Mouse (Mus musculus) layer of hippocampus, adult 18-20 months (tissue): ENCODE data around the gene Fes. TPM values are rescaled to one million over a fixed set of nuclear protein-coding genes. Genes with fewer than 3 reads are reported as not detected.

Experiments
- DNase-seq, 2 experiments: peaks; one replicate each; pipeline ENCODE4 v3.0.0; 2022; ENCODE audit warnings: low spot score in 2 of 2
- total RNA-seq, 2 experiments: library from RNA; stranded (reverse); gene quantifications; 2 replicates each; pipeline ENCODE4 v1.2.3; 2021

Fes gene
- total RNA-seq, 2 experiments from 2014 or later, result 5.2 to 6.0 TPM

GRCm38 (mm10) chr7:80375376-80376039, 12.2 kb downstream of the Fes start:
- no peak for DNase-seq

- DNase-seq, result no peak
Observed at GRCm38 (mm10) chr7:80374733-80375132, 13.0 kb downstream of the Fes start.

- no peak for DNase-seq
Observed at GRCm38 (mm10) chr7:80374280-80374679, 13.5 kb downstream of the Fes start.

GRCm38 (mm10) chr7:80373850-80374249, 13.9 kb downstream of the Fes start:
- no peak for DNase-seq

- no peak for DNase-seq
Observed at GRCm38 (mm10) chr7:80373352-80373751, 14.4 kb downstream of the Fes start.

- DNase-seq, result no peak
Observed at GRCm38 (mm10) chr7:80372667-80373066, 15.1 kb downstream of the Fes start.

GRCm38 (mm10) chr7:80372166-80372565, 15.6 kb downstream of the Fes start:
- DNase-seq, result no peak

GRCm38 (mm10) chr7:80371041-80371751, 16.6 kb downstream of the Fes start, which contains the start of gene Man2a2:
Gene Man2a2 (minus strand): TSS chr7:80371375.
- peak; percentile 71 to 80 for DNase-seq

- peak; percentile 76 to 89 for DNase-seq
Observed at GRCm38 (mm10) chr7:80370649-80371040, 17.1 kb downstream of the Fes start.

GRCm38 (mm10) chr7:80369967-80370431, 17.7 kb downstream of the Fes start:
- DNase-seq, result no peak

GRCm38 (mm10) chr7:80369461-80369860, 18.3 kb downstream of the Fes start:
- no peak for DNase-seq

- no peak for DNase-seq
Observed at GRCm38 (mm10) chr7:80368635-80369421, 18.9 kb downstream of the Fes start.

- no peak for DNase-seq
Observed at GRCm38 (mm10) chr7:80368009-80368408, 19.7 kb downstream of the Fes start.

- no peak for DNase-seq
Observed at GRCm38 (mm10) chr7:80367232-80367631, 20.5 kb downstream of the Fes start.

- DNase-seq, result no peak
Observed at GRCm38 (mm10) chr7:80365759-80366158, 22.0 kb downstream of the Fes start.

GRCm38 (mm10) chr7:80360435-80360834, 27.3 kb downstream of the Fes start:
- no peak for DNase-seq

GRCm38 (mm10) chr7:80358039-80358438, 29.7 kb downstream of the Fes start:
- DNase-seq, result no peak

- DNase-seq, result peak in 1 of 2 experiments; percentile 63
Observed at GRCm38 (mm10) chr7:80357156-80357555, 30.6 kb downstream of the Fes start.

- no peak for DNase-seq
Observed at GRCm38 (mm10) chr7:80356351-80356750, 31.4 kb downstream of the Fes start.

- no peak for DNase-seq
Observed at GRCm38 (mm10) chr7:80352920-80353319, 34.8 kb downstream of the Fes start.

- no peak for DNase-seq
Observed at GRCm38 (mm10) chr7:80350808-80351207, 36.9 kb downstream of the Fes start.
